Mouse (Mus musculus) urinary bladder, postnatal 36 days (tissue): ENCODE measurements around the gene Cdkn1b.

Experiments used
- DNase-seq, 2 experiments: peaks; one replicate each; pipeline ENCODE4 v3.0.0; 2022; ENCODE audit warnings: low spot score in 2 of 2, mixed read lengths in 1 of 2

Cdkn1b gene

GRCm38 (mm10) chr6:134903368-134903767, 16.8 kb upstream of the Cdkn1b start:
- DNase-seq, result no peak

DNA sequence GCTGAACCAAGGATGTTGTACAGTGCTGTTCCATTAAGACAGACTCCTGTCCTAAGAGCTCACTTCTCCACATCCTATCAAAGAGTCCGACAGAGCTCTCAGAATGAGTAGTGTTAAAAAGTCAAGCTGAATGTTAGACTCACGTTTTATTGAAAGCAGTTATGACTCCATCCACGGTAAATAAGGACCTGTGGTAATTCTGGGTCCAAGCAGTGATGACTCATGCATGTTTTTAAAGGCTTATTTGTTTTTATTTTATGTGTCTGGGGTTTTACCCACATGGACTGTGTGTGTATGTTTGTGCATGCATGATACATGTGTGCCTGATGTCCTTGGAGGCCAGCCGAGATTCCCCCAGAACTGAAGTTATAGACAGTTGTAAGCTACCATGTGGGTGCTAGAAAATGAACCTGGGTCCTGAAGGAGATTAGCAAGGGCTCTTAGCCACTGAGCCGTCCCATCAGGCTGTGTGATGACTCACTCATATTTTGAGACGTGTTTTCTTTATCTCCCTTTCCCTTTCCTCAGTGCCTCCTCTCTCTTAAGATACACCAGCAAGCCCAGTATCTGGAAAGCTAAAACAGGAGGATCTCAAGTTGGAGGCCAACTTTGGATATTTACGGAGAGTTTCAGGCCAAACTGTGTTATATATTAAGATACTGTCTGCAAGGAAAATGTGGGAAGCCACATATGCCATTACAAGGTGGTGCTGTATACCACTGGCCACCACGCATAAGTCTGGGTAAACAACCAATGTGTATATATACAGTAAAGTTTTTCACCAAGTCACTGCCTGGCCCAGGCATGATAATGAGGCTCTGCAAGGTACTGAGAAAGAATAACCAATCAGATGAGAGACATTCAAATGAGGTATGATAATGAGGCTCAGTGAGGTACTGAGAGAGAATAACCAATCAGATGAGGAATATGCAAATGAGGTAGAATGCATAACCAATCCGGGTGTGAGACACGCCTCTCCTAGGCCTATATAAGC, 16.0 kb upstream of the Cdkn1b start:
- no peak for DNase-seq

- no peak for DNase-seq
Observed at GRCm38 (mm10) chr6:134905811-134906210, 14.4 kb upstream of the Cdkn1b start.

GRCm38 (mm10) chr6:134914523-134914922, 5.7 kb upstream of the Cdkn1b start:
- DNase-seq, result no peak

- DNase-seq, result no peak
Observed at GRCm38 (mm10) chr6:134916641-134917040, 3.6 kb upstream of the Cdkn1b start.

- DNase-seq, result peak; percentile 44 to 71
Observed at GRCm38 (mm10) chr6:134917087-134917486, 3.1 kb upstream of the Cdkn1b start.

- DNase-seq, result no peak
Observed at GRCm38 (mm10) chr6:134918769-134919168, 1.4 kb upstream of the Cdkn1b start.

DNA sequence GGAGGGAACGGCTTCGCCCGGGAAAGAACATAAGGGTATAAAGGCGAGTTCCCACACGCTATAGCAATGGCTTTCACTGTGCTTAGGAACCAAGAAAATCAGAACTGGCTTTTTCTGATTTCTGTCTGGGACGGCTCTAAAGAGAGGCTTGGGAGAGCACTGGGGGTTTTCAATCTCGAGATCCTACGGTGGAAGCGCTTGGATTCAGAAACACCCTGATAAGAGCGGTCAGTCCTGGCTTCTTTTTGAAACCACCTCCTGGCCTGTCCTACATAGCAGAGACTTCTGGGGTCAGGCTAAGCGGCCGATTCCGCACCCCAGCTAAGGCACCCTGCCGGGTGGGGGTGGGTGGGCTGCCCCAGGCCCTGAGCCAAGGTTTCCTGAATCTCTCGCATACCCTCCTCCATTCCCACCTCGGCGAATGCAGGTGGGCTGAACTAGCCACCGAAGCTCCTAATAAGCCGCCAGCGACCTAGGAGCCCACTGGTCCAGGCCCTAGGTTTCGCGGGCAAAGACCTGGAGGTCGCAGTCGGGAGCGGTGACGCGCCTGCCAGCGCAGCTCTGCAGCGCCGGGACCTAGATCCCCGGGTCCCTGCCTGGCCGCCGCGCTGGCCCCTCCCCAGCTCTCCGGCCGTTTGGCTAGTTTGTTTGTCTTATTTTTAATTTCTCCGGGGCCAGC, 551 bp upstream of the Cdkn1b start:
- DNase-seq, result peak; percentile 20 to 43

GRCm38 (mm10) chr6:134921014-134921694, 953 bp downstream of the Cdkn1b start:
- DNase-seq, result peak; percentile 33 to 51

- DNase-seq, result no peak
Observed at GRCm38 (mm10) chr6:134921695-134922510, 1.7 kb downstream of the Cdkn1b start.

- no peak for DNase-seq
Observed at GRCm38 (mm10) chr6:134922511-134923195, 2.5 kb downstream of the Cdkn1b start.

GRCm38 (mm10) chr6:134923670-134924069, 3.5 kb downstream of the Cdkn1b start:
- DNase-seq, result no peak

- DNase-seq, result no peak
Observed at GRCm38 (mm10) chr6:134924262-134924661, 4.1 kb downstream of the Cdkn1b start.

DNA sequence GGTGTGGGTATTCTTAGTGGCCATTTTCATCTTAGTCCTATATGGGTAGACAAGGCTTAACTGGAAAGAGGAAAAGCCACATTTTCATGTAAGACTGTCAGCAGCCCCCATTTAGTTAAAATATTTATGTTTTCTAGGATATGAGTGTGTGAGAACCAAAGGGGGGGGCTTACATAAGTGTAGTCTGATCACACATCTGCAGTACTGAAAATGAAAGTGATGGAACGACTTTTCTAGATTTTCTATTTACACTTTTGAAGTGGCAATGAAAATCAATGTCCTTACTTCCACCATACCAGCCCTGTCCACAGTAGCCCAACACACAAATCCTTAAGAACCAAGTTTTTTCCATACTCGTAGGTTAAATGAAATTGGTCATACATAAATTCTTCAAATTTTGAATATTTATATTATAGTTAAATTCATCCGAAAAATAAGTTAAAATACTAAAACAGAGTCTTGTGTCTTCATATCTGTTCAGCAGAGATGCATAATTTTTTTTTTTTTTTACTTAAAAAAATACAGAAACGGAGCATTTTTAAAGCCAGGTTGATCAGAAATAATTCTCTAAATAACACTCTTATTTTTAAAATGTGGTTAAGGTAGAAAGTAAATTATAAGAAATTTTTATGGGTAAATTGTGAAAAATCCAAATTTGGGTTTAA, 5.6 kb downstream of the Cdkn1b start:
- DNase-seq, result no peak

- no peak for DNase-seq
Observed at GRCm38 (mm10) chr6:134926338-134926705, 6.1 kb downstream of the Cdkn1b start.

GRCm38 (mm10) chr6:134926803-134927594, 6.8 kb downstream of the Cdkn1b start:
- DNase-seq, result peak; percentile 48 to 55

GRCm38 (mm10) chr6:134927595-134928095, 7.4 kb downstream of the Cdkn1b start:
- no peak for DNase-seq

GRCm38 (mm10) chr6:134928096-134928888, 8.1 kb downstream of the Cdkn1b start:
- DNase-seq, result peak; percentile 78 to 87
